Mouse (Mus musculus): ENCODE measurements around the gene Dlg2.

The Dlg2 gene

GRCm38 (mm10) chr7:91444728-91445127, 968.3 kb downstream of the Dlg2 start:
- DNase-seq (ENCODE audit: low spot score), result no peak

- DNase-seq (ENCODE audit: low spot score), result no peak
Measured at GRCm38 (mm10) chr7:91456796-91457195, 980.3 kb downstream of the Dlg2 start.

- peak; percentile 56 for DNase-seq (ENCODE audit: low spot score)
Measured at GRCm38 (mm10) chr7:91457207-91457606, 980.7 kb downstream of the Dlg2 start.

- DNase-seq (ENCODE audit: low spot score), result no peak
Measured at GRCm38 (mm10) chr7:91461352-91461751, 984.9 kb downstream of the Dlg2 start.

- DNase-seq (ENCODE audit: low spot score), result no peak
Measured at GRCm38 (mm10) chr7:91463256-91463655, 986.8 kb downstream of the Dlg2 start.

- no peak for DNase-seq (ENCODE audit: low spot score)
Measured at GRCm38 (mm10) chr7:91467061-91467460, 990.6 kb downstream of the Dlg2 start.

- no peak for DNase-seq (ENCODE audit: low spot score)
Measured at GRCm38 (mm10) chr7:91479145-91479544, 1002.7 kb downstream of the Dlg2 start.

GRCm38 (mm10) chr7:91481574-91482197, 1005.2 kb downstream of the Dlg2 start:
- no peak for DNase-seq (ENCODE audit: low spot score)

GRCm38 (mm10) chr7:91493234-91493633, 1016.8 kb downstream of the Dlg2 start:
- DNase-seq (ENCODE audit: low spot score), result no peak

- no peak for DNase-seq (ENCODE audit: low spot score)
Measured at GRCm38 (mm10) chr7:91495526-91495925, 1019.1 kb downstream of the Dlg2 start.

- no peak for DNase-seq (ENCODE audit: low spot score)
Measured at GRCm38 (mm10) chr7:91511119-91511518, 1034.6 kb downstream of the Dlg2 start.

GRCm38 (mm10) chr7:91514445-91514844, 1038.0 kb downstream of the Dlg2 start:
- no peak for DNase-seq (ENCODE audit: low spot score)

- DNase-seq (ENCODE audit: low spot score), result no peak
Measured at GRCm38 (mm10) chr7:91516225-91516624, 1039.8 kb downstream of the Dlg2 start.

- DNase-seq (ENCODE audit: low spot score), result no peak
Measured at GRCm38 (mm10) chr7:91525859-91526258, 1049.4 kb downstream of the Dlg2 start.

- DNase-seq (ENCODE audit: low spot score), result peak; percentile 1
Measured at GRCm38 (mm10) chr7:91542597-91543285, 1066.3 kb downstream of the Dlg2 start.

GRCm38 (mm10) chr7:91543286-91543650, 1066.8 kb downstream of the Dlg2 start:
- DNase-seq (ENCODE audit: low spot score), result no peak

- no peak for DNase-seq (ENCODE audit: low spot score)
Measured at GRCm38 (mm10) chr7:91544600-91544999, 1068.1 kb downstream of the Dlg2 start.

GRCm38 (mm10) chr7:91548796-91549195, 1072.3 kb downstream of the Dlg2 start:
- no peak for DNase-seq (ENCODE audit: low spot score)

GRCm38 (mm10) chr7:91557582-91557981, 1081.1 kb downstream of the Dlg2 start:
- no peak for DNase-seq (ENCODE audit: low spot score)

- no peak for DNase-seq (ENCODE audit: low spot score)
Measured at GRCm38 (mm10) chr7:91567423-91567822, 1091.0 kb downstream of the Dlg2 start.

- no peak for DNase-seq (ENCODE audit: low spot score)
Measured at GRCm38 (mm10) chr7:91570969-91571368, 1094.5 kb downstream of the Dlg2 start.

GRCm38 (mm10) chr7:91572666-91573065, 1096.2 kb downstream of the Dlg2 start:
- DNase-seq (ENCODE audit: low spot score), result no peak

GRCm38 (mm10) chr7:91573321-91573720, 1096.8 kb downstream of the Dlg2 start:
- DNase-seq (ENCODE audit: low spot score), result no peak

GRCm38 (mm10) chr7:91576216-91576615, 1099.7 kb downstream of the Dlg2 start:
- no peak for DNase-seq (ENCODE audit: low spot score)

Measured in ovary, postnatal 14 days (tissue).